Mouse (Mus musculus): ENCODE data around the gene Btg4.
"Not testable (repeated sequence)": the region's sequence is repeated elsewhere in the genome, so short reads cannot be mapped to it uniquely, and the experiment has no call there.

The Btg4 gene

GRCm38 (mm10) chr9:51096306-51096705 is 35.6 kb downstream of the Btg4 start:
- no peak for DNase-seq

GRCm38 (mm10) chr9:51101756-51102425 is 41.2 kb downstream of the Btg4 start, which contains the start of gene 4833427G06Rik:
TSS of gene 4833427G06Rik (minus strand) at chr9:51102078.
- peak; percentile 52 to 70 for DNase-seq

GRCm38 (mm10) chr9:51102963-51103807 is 42.5 kb downstream of the Btg4 start:
- DNase-seq, result peak; percentile 59 to 72

- peak; percentile 40 to 68 for DNase-seq
Measured at GRCm38 (mm10) chr9:51103808-51104514, 43.3 kb downstream of the Btg4 start.

- DNase-seq, result no peak
Measured at GRCm38 (mm10) chr9:51105751-51106150, 45.0 kb downstream of the Btg4 start.

- no peak for DNase-seq
Measured at GRCm38 (mm10) chr9:51114767-51115166, 54.1 kb downstream of the Btg4 start.

- peak in 1 of 2 experiments; percentile 40 for DNase-seq
Measured at GRCm38 (mm10) chr9:51136985-51137384, 76.3 kb downstream of the Btg4 start.

GRCm38 (mm10) chr9:51137432-51137831 is 76.7 kb downstream of the Btg4 start:
- DNase-seq, result no peak

- DNase-seq, result no peak
Measured at GRCm38 (mm10) chr9:51137836-51138235, 77.1 kb downstream of the Btg4 start.

- no peak for DNase-seq
Measured at GRCm38 (mm10) chr9:51138301-51138700, 77.6 kb downstream of the Btg4 start.

GRCm38 (mm10) chr9:51139401-51139800 is 78.7 kb downstream of the Btg4 start:
- not testable (repeated sequence) for DNase-seq

- no peak for DNase-seq
Measured at GRCm38 (mm10) chr9:51140711-51141110, 80.0 kb downstream of the Btg4 start.

- DNase-seq, result no peak
Measured at GRCm38 (mm10) chr9:51143437-51143836, 82.7 kb downstream of the Btg4 start.

- no peak for DNase-seq
Measured at GRCm38 (mm10) chr9:51144218-51144617, 83.5 kb downstream of the Btg4 start.

- DNase-seq, result peak in 1 of 2 experiments; percentile 34
Measured at GRCm38 (mm10) chr9:51146496-51146895, 85.8 kb downstream of the Btg4 start.

GRCm38 (mm10) chr9:51147294-51147693 is 86.6 kb downstream of the Btg4 start:
- DNase-seq, result no peak

- peak; percentile 68 to 80 for DNase-seq
Measured at GRCm38 (mm10) chr9:51152079-51152752, 91.5 kb downstream of the Btg4 start.

GRCm38 (mm10) chr9:51161771-51162388 is 101.2 kb downstream of the Btg4 start:
- DNase-seq, result peak; percentile 84 to 88

GRCm38 (mm10) chr9:51163989-51164388 is 103.3 kb downstream of the Btg4 start:
- no peak for DNase-seq

GRCm38 (mm10) chr9:51165312-51166180 is 104.8 kb downstream of the Btg4 start, which contains the start of gene Gm32742:
TSS of gene Gm32742 (minus strand) at chr9:51165517.
- DNase-seq, result peak; percentile 27 to 38

- DNase-seq, result peak; percentile 33 to 47
Measured at GRCm38 (mm10) chr9:51167954-51168353, 107.3 kb downstream of the Btg4 start.
